Mouse (Mus musculus): ENCODE data around the gene 2310002L09Rik.
"Not testable (repeated sequence)": the region's sequence is repeated elsewhere in the genome, so short reads cannot be mapped to it uniquely, and the experiment has no call there.

The 2310002L09Rik gene

DNA sequence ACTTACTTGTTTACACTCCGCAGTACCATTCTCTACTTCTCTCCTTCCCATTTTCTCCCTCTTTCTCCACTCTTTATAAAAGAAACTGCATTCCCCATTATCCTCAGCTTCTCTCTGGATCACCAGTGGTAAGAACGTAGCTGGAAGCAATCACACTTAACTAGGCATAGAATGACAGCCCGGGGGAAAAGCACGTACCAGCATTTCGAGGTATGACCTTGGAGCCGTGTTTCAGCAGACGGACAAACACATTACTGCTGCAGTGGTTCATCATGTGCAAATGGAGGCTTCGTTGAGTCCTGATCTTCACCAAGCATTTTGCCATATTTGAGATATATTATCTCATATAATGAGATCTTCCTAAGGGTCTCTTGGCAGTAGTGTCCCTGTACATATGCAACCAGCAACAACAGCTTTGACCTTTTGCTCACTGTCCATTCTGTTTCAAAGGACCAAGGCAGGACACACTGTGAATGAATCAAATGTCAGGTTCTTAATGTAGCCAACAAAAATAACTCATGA is at the start of gene 2310002L09Rik:
2310002L09Rik (minus strand) TSS at position 472 of the 522 bp plus-strand sequence.
- no peak for DNase-seq (ENCODE audit: low spot score in 2 of 2)

DNA sequence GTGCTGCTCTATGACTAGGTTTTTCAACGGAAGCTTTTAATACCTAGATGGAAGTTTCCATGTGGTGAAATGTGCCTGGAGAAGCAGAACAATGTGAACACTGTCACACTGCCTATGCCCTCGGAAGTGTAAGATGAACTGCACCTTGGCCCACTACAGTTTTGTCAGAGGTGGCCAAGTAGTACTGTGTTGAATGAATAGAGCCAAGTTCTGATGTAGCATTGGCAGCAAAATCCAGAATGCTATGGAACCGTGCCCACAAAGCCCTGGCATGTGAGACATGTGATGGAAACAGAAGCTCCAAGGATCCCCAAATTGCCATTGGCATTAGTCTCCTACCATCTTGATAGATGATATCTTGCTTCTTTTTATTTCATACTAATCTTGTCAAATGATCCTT is 29.8 kb upstream of the 2310002L09Rik start:
- DNase-seq (ENCODE audit: low spot score in 2 of 2), result no peak

DNA sequence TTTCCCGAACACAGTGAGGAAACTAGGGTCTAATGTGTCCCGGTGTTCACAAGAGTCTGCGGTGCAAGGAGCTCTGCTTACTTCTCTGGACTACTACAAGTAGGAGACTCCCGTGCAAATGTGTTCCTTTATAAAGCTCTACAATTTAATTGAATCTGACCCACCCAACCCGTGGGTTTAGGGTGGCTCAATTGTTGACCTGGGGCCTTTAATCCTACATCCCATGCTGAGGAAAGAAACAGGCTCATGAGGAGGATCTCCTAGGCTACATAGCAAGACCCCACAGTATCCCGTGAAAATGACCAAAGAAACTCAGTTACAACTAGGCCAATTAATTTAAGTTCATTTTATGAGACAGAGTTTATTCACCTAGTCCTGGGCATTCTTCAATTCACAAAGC is 30.0 kb downstream of the 2310002L09Rik start, which contains the start of gene Gm11756:
Gm11756 (minus strand) TSS at position 101 of the 400 bp plus-strand sequence.
- DNase-seq (ENCODE audit: low spot score in 2 of 2), result not testable (repeated sequence)

DNA sequence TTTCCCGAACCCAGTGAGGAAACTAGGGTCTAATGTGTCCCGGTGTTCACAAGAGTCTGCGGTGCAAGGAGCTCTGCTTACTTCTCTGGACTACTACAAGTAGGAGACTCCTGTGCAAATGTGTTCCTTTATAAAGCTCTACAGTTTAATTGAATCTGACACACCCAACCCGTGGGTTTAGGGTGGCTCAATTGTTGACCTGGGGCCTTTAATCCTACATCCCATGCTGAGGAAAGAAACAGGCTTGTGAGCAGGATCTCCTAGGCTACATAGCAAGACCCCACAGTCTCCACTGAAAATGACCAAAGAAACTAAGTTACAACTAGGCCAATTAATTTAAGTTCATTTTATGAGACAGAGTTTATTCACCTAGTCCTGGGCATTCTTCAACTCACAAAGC is 44.8 kb downstream of the 2310002L09Rik start, which contains the start of gene Gm13871:
Gm13871 (minus strand) TSS at position 101 of the 400 bp plus-strand sequence.
- not testable (repeated sequence) for DNase-seq (ENCODE audit: low spot score in 2 of 2)

DNA sequence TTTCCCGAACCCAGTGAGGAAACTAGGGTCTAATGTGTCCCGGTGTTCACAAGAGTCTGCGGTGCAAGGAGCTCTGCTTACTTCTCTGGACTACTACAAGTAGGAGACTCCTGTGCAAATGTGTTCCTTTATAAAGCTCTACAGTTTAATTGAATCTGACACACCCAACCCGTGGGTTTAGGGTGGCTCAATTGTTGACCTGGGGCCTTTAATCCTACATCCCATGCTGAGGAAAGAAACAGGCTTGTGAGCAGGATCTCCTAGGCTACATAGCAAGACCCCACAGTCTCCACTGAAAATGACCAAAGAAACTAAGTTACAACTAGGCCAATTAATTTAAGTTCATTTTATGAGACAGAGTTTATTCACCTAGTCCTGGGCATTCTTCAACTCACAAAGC is 59.6 kb downstream of the 2310002L09Rik start, which contains the start of gene Gm11757:
Gm11757 (minus strand) TSS at position 101 of the 400 bp plus-strand sequence.
- not testable (repeated sequence) for DNase-seq (ENCODE audit: low spot score in 2 of 2)
